Mouse (Mus musculus): ENCODE data around the gene Tdrd6. TPM values are rescaled to one million over a fixed set of nuclear protein-coding genes. Genes with fewer than 3 reads are reported as not detected.

Gene Tdrd6
- polyA plus RNA-seq, 1 experiment from 2014 or later, result not detected

GRCm38 (mm10) chr17:43597742-43598141, 32.4 kb downstream of the Tdrd6 start:
- 95% methylated on average over 2 of the region's 2 CpGs for WGBS
- no peaks in the 10 kb centered on the region; the same call in 1 of the 2 replicates for H3K36me3 ChIP-seq

GRCm38 (mm10) chr17:43592296-43593291, 37.5 kb downstream of the Tdrd6 start:
- no peaks in the 10 kb centered on the region; the same call in 1 of the 2 replicates for H3K36me3 ChIP-seq
- WGBS, result 82% methylated on average over 21 of the region's 21 CpGs
- no peak overlapping the region for H3K4me3 ChIP-seq
- no peaks in the 10 kb centered on the region for H3K27me3 ChIP-seq (ENCODE audit: insufficient read depth, poor library complexity, severe bottlenecking)
- H3K27ac ChIP-seq, result no peak overlapping the region
- 0 out of 2 replicates have a peak, but pooled peaks cover under 1% of the 10 kb centered on the region for H3K9me3 ChIP-seq
- no peaks in the 10 kb centered on the region for H3K4me1 ChIP-seq
- no peak for DNase-seq (ENCODE audit: low spot score)

More at GRCm38 (mm10) chr17:43597742-43598141, 32.4 kb downstream of the Tdrd6 start:
- Histone ChIP-seq H3K27me3 (ENCODE audit: insufficient read depth, poor library complexity, severe bottlenecking) (no peaks in the 10 kb centered on the region), H3K9me3 (0 out of 2 replicates have a peak, but pooled peaks cover 4% of the 10 kb centered on the region), H3K27ac (no peak overlapping the region), H3K4me3 (no peak overlapping the region), H3K4me1 (no peaks in the 10 kb centered on the region)
- no peak for DNase-seq (ENCODE audit: low spot score)

- DNase-seq (ENCODE audit: low spot score), result no peak
- Histone ChIP-seq H3K4me1 (no peaks in the 10 kb centered on the region), H3K27ac (no peak overlapping the region), H3K36me3 (no peaks in the 10 kb centered on the region), H3K27me3 (ENCODE audit: insufficient read depth, poor library complexity, severe bottlenecking) (no peaks in the 10 kb centered on the region), H3K9me3 (no peaks in the 10 kb centered on the region), H3K4me3 (no peak overlapping the region)
- 89% methylated on average over 5 of the region's 5 CpGs for WGBS
These were observed 39.6 kb downstream of the Tdrd6 start for GRCm38 (mm10) chr17:43590531-43590930.

GRCm38 (mm10) chr17:43589750-43590149, 40.3 kb downstream of the Tdrd6 start:
- no peaks in the 10 kb centered on the region for H3K36me3 ChIP-seq
- H3K27me3 ChIP-seq (ENCODE audit: insufficient read depth, poor library complexity, severe bottlenecking), result no peaks in the 10 kb centered on the region
- DNase-seq (ENCODE audit: low spot score), result no peak
- no peak overlapping the region for H3K4me3 ChIP-seq
- H3K27ac ChIP-seq, result no peak overlapping the region
- no peaks in the 10 kb centered on the region for H3K4me1 ChIP-seq
- 87% methylated on average over 6 of the region's 6 CpGs for WGBS
- H3K9me3 ChIP-seq, result no peaks in the 10 kb centered on the region

GRCm38 (mm10) chr17:43587278-43587677, 42.8 kb downstream of the Tdrd6 start:
- Histone ChIP-seq H3K4me3 (no peak overlapping the region), H3K9me3 (no peaks in the 10 kb centered on the region), H3K27me3 (ENCODE audit: insufficient read depth, poor library complexity, severe bottlenecking) (no peaks in the 10 kb centered on the region), H3K27ac (no peak overlapping the region), H3K4me1 (peaks cover 3% of the 10 kb centered on the region), H3K36me3 (no peaks in the 10 kb centered on the region)
- 75% methylated on average over 2 of the region's 2 CpGs for WGBS
- DNase-seq (ENCODE audit: low spot score), result no peak

DNA sequence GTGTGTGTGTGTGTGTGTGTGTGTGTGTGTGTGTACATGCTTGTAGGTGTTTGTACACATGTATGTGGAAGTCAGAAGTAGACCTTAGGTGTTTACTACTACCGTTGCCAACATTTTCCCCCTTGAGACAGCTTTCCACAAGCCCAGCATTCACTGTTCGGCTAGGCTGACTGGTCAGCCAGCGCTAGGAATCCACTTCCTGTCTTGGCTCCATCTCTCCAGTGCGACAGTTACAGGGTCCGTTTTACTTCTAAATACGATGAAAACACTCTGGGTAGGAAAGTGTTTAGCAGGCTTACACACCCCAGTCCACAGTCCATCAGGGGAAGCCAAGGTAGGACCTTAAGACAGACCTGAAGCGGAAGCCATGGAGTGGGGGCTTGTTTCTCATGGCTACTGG, 45.3 kb downstream of the Tdrd6 start:
- no peaks in the 10 kb centered on the region for H3K9me3 ChIP-seq
- no peaks in the 10 kb centered on the region for H3K27me3 ChIP-seq (ENCODE audit: insufficient read depth, poor library complexity, severe bottlenecking)
- 67% methylated on average over 7 of the region's 7 CpGs for WGBS
- no peaks in the 10 kb centered on the region for H3K36me3 ChIP-seq
- no peak overlapping the region for H3K27ac ChIP-seq
- H3K4me3 ChIP-seq, result no peak overlapping the region
- no peak for DNase-seq (ENCODE audit: low spot score)
- H3K4me1 ChIP-seq, result peaks cover 22% of the 10 kb centered on the region

DNA sequence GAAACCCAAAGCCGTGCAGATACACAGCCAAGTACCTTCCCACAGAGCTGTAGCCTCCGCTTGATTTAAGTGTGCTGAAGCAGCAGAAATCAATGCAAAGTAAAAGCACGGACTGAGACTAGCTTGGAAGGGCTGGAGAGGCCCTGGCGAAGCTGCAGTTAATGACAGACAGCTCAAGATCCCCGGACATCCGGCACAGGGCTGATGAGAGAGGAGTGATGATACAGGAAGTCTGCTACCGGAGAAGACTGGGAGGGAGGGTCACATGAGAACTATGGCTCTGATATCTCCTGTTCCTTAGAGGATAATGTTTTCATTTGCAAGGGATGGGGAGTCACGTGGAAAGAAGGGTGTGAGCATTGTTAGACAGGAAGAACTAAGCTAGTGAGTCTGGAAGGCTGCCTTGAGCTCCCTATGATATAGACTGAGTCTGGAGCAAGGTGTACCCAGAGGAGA, 49.1 kb downstream of the Tdrd6 start:
- Histone ChIP-seq H3K9me3 (no peaks in the 10 kb centered on the region), H3K27me3 (ENCODE audit: insufficient read depth, poor library complexity, severe bottlenecking) (no peaks in the 10 kb centered on the region), H3K36me3 (no peaks in the 10 kb centered on the region), H3K27ac (peak overlapping the region; percentile 79), H3K4me3 (peak overlapping the region; percentile 22; the same call in 1 of the 2 replicates), H3K4me1 (peaks cover 22% of the 10 kb centered on the region)
- 22% methylated on average over 8 of the region's 8 CpGs for WGBS
- peak; percentile 82 for DNase-seq (ENCODE audit: low spot score)

GRCm38 (mm10) chr17:43580456-43580855, 49.6 kb downstream of the Tdrd6 start:
- peaks cover 22% of the 10 kb centered on the region for H3K4me1 ChIP-seq
- H3K4me3 ChIP-seq, result peak overlapping the region; percentile 22; the same call in 1 of the 2 replicates
- 27% methylated on average over 3 of the region's 3 CpGs for WGBS
- no peaks in the 10 kb centered on the region for H3K27me3 ChIP-seq (ENCODE audit: insufficient read depth, poor library complexity, severe bottlenecking)
- no peak for DNase-seq (ENCODE audit: low spot score)
- H3K27ac ChIP-seq, result peak overlapping the region; percentile 79
- no peaks in the 10 kb centered on the region for H3K9me3 ChIP-seq
- no peaks in the 10 kb centered on the region for H3K36me3 ChIP-seq

GRCm38 (mm10) chr17:43573624-43574073, 56.5 kb downstream of the Tdrd6 start:
- no peak overlapping the region for H3K27ac ChIP-seq
- 42% methylated on average over 3 of the region's 3 CpGs for WGBS
- no peaks in the 10 kb centered on the region for H3K36me3 ChIP-seq
- H3K4me3 ChIP-seq, result no peak overlapping the region
- peaks cover 4% of the 10 kb centered on the region; the same call in 1 of the 2 replicates for H3K27me3 ChIP-seq (ENCODE audit: insufficient read depth, poor library complexity, severe bottlenecking)
- DNase-seq (ENCODE audit: low spot score), result no peak
- peaks cover 11% of the 10 kb centered on the region for H3K4me1 ChIP-seq
- no peaks in the 10 kb centered on the region for H3K9me3 ChIP-seq

DNA sequence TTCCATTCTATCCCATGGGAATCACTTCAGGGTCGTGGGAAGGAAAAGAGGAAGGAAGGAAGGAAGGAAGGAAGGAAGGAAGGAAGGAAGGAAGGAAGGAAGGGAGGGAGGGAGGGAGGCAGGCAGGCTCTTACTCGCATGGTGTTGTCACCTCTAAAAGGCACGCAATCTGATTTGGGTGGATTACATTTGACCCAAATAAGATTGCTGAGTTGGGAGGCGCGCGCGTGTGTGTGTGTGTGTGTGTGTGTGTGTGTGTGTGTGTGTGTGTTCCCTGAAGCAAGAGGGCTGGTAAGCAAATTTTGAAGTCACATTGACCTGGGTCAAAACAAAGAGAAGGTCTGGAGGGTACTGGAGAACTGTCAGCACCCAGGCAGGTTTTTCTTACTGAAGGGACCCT, 60.8 kb downstream of the Tdrd6 start:
- H3K4me3 ChIP-seq, result peak overlapping the region; percentile 65; the same call in 1 of the 2 replicates
- H3K27me3 ChIP-seq (ENCODE audit: insufficient read depth, poor library complexity, severe bottlenecking), result peaks cover 4% of the 10 kb centered on the region; the same call in 1 of the 2 replicates
- H3K27ac ChIP-seq, result no peak overlapping the region
- no peaks in the 10 kb centered on the region for H3K36me3 ChIP-seq
- no peak for DNase-seq (ENCODE audit: low spot score)
- H3K9me3 ChIP-seq, result no peaks in the 10 kb centered on the region
- peaks cover 19% of the 10 kb centered on the region for H3K4me1 ChIP-seq
- WGBS, result 50% methylated on average over 7 of the region's 7 CpGs

- Histone ChIP-seq H3K36me3 (no peaks in the 10 kb centered on the region), H3K27me3 (ENCODE audit: insufficient read depth, poor library complexity, severe bottlenecking) (peaks cover 4% of the 10 kb centered on the region; the same call in 1 of the 2 replicates), H3K4me3 (peak within 1 kb of the TSS; percentile 65), H3K9me3 (no peaks in the 10 kb centered on the region), H3K4me1 (peaks cover 19% of the 10 kb centered on the region), H3K27ac (peak within 1 kb of the TSS; percentile 83)
- under 1% methylated on average over 34 of the region's 34 CpGs for WGBS
- DNase-seq (ENCODE audit: low spot score), result no peak
These were observed 61.9 kb downstream of the Tdrd6 start, which contains the start of gene Pla2g7 for GRCm38 (mm10) chr17:43567992-43568888. Pla2g7 (plus strand) TSS chr17:43568098.

DNA sequence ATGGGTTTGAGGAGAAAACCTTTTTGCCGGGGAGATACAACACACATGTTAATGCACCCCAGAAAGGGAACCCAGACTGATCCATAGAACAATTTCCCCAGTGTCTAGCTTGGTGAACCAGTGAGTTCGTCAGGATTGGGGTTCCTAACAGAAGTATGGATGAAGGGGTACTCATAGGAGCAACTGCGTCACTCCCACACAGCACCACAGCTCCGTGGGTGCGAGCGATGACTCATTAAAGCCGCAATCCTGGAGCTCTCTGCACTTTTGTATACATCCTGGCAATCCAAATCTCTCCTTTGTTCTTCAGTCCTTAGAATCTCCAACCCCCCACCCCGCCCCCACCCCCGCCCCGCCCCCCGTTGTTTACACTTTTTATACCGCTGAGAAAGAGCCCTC, 62.5 kb downstream of the Tdrd6 start:
- no peaks in the 10 kb centered on the region for H3K9me3 ChIP-seq
- H3K27ac ChIP-seq, result peak overlapping the region; percentile 83
- peaks cover 4% of the 10 kb centered on the region; the same call in 1 of the 2 replicates for H3K27me3 ChIP-seq (ENCODE audit: insufficient read depth, poor library complexity, severe bottlenecking)
- H3K4me3 ChIP-seq, result peak overlapping the region; percentile 65
- WGBS, result 12% methylated on average over 12 of the region's 12 CpGs
- peaks cover 19% of the 10 kb centered on the region for H3K4me1 ChIP-seq
- DNase-seq (ENCODE audit: low spot score), result no peak
- H3K36me3 ChIP-seq, result no peaks in the 10 kb centered on the region
